Mouse (Mus musculus): ENCODE results near the gene Itga10. TPM values are rescaled to one million over a fixed set of nuclear protein-coding genes. Genes with fewer than 3 reads are reported as not detected.
A peak's percentile ranks its signal among the peaks of the same experiment; 100 is the strongest.

Gene Itga10
- polyA plus RNA-seq, 1 experiment, result 0.01 TPM

DNA sequence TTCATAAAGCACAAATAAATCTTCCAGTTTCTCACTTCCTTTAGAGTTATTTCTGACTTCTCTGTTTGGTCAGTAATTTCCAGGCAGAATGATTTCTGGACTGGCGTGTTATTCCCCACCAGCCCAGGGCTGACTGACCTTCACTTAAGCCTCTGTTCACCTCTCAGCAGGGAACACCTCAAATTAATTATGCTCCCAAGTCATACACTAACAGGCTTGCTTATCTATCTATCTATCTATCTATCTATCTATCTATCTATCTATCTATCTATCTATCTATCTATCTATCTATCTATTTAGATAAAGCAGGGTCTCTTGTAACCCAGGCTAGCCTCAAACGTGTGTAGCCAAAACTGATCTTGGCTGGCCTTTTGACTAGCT is 63.3 kb downstream of the Itga10 start:
- Histone ChIP-seq H3K27me3 (replicated peaks) (peaks cover 17% of the 10 kb centered on the region), H3K9me3 (0 out of 2 replicates have a peak, but pooled peaks cover 4% of the 10 kb centered on the region), H3K36me3 (replicated peaks; ENCODE audit: low read length) (peaks cover 77% of the 10 kb centered on the region), H3K4me1 (peaks cover 27% of the 10 kb centered on the region), H3K4me3 (replicated peaks) (peak overlapping the region; percentile 57)
- TF ChIP-seq FLI1 (IDR thresholded peaks at IDR 0.05; ENCODE audit: low read length) (no peak), GATA1 (IDR thresholded peaks at IDR 0.05; ENCODE audit: borderline replicate concordance, low read length) (no peak)

Other genes starting within 250 kb of the Itga10 start
- not detected in 2 replicates for gene BC107364, start 193.3 kb upstream of the Itga10 start, polyA plus RNA-seq (2012; ENCODE audit: insufficient read depth, low replicate concordance)
- gene Hfe2, start 120.4 kb upstream of the Itga10 start, polyA plus RNA-seq (2012; ENCODE audit: insufficient read depth, low replicate concordance), result 21.2 and 30.0 TPM in 2 replicates
- gene Txnip, start 87.6 kb upstream of the Itga10 start, polyA plus RNA-seq (2012; ENCODE audit: insufficient read depth, low replicate concordance), result 4.1 and 22.7 TPM in 2 replicates
- 0.51 TPM in 1 of 2 replicates, not detected in the other for gene Gm16253, start 68.6 kb upstream of the Itga10 start, polyA plus RNA-seq (2012; ENCODE audit: insufficient read depth, low replicate concordance)
- 4.6 and 15.4 TPM in 2 replicates for gene Polr3gl, start 51.4 kb upstream of the Itga10 start, polyA plus RNA-seq (2012; ENCODE audit: insufficient read depth, low replicate concordance)
- not detected in 2 replicates for gene Ankrd34a, start 48.9 kb upstream of the Itga10 start, polyA plus RNA-seq (2012; ENCODE audit: insufficient read depth, low replicate concordance)
- 1.2 TPM in 1 of 2 replicates, not detected in the other for gene Lix1l, start 44.4 kb upstream of the Itga10 start, polyA plus RNA-seq (2012; ENCODE audit: insufficient read depth, low replicate concordance)
- 14.0 and 112 TPM in 2 replicates for gene Rbm8a, start 15.7 kb upstream of the Itga10 start, polyA plus RNA-seq (2012; ENCODE audit: insufficient read depth, low replicate concordance)
- 2.2 TPM in 1 of 2 replicates, not detected in the other for gene Pex11b, start 10.2 kb upstream of the Itga10 start, polyA plus RNA-seq (2012; ENCODE audit: insufficient read depth, low replicate concordance)
- not detected in 2 replicates for gene Gm42957, start 10.1 kb upstream of the Itga10 start, polyA plus RNA-seq (2012; ENCODE audit: insufficient read depth, low replicate concordance)
- gene Ankrd35, start 24.5 kb downstream of the Itga10 start, polyA plus RNA-seq (2012; ENCODE audit: insufficient read depth, low replicate concordance), result 9.5 and 30.5 TPM in 2 replicates
- 30.6 and 32.8 TPM in 2 replicates for gene Pias3, start 50.8 kb downstream of the Itga10 start, polyA plus RNA-seq (2012; ENCODE audit: insufficient read depth, low replicate concordance)
- 0.17 TPM in 1 of 2 replicates, not detected in the other for gene Nudt17, start 63.0 kb downstream of the Itga10 start, polyA plus RNA-seq (2012; ENCODE audit: insufficient read depth, low replicate concordance)
- gene Polr3c, start 82.0 kb downstream of the Itga10 start, polyA plus RNA-seq (2012; ENCODE audit: insufficient read depth, low replicate concordance), result 0.70 and 5.0 TPM in 2 replicates
- 2.5 and 19.1 TPM in 2 replicates for gene Rnf115, start 82.1 kb downstream of the Itga10 start, polyA plus RNA-seq (2012; ENCODE audit: insufficient read depth, low replicate concordance)
- 0.89 TPM in 1 of 2 replicates, not detected in the other for gene Pdzk1, start 183.7 kb downstream of the Itga10 start, polyA plus RNA-seq (2012; ENCODE audit: insufficient read depth, low replicate concordance)
- gene Cd160, start 183.8 kb downstream of the Itga10 start, polyA plus RNA-seq (2012; ENCODE audit: insufficient read depth, low replicate concordance), result not detected in 2 replicates

Data from megakaryocyte, embryonic 14.5 days (primary cell).